Mouse (Mus musculus): Measurements from ENCODE around the gene Il20rb. TPM values are rescaled to one million over a fixed set of nuclear protein-coding genes. Genes with fewer than 3 reads are reported as not detected.

The Il20rb gene
- polyA plus RNA-seq (2016; fragmentation: Nextera tagmentation; extraction: Ambion mirVana) = 1.3 and 1.6 TPM in 2 replicates

GRCm38 (mm10) chr9:100486431-100486830 is at the start of gene Il20rb:
TSS of gene Il20rb (minus strand) at chr9:100486788.
- H3K4me1 ChIP-seq = peaks cover 3% of the 10 kb centered on the region; the same call in 1 of the 2 replicates
- H3K36me3 ChIP-seq (replicated peaks) = no peaks in the 10 kb centered on the region
- 71% methylated on average over 5 of the region's 5 CpGs for WGBS
- H3K4me3 ChIP-seq (replicated peaks) = no peak within 1 kb of the TSS
- no peak within 1 kb of the TSS for H3K9ac ChIP-seq
- no peak within 1 kb of the TSS for H3K4me2 ChIP-seq
- peak within 1 kb of the TSS; percentile 1; the same call in 1 of the 2 replicates for H3K27ac ChIP-seq
- peak; percentile 17; the same call in 1 of the 2 replicates for ATAC-seq (ENCODE audit: low FRiP score)
- no peaks in the 10 kb centered on the region for H3K9me3 ChIP-seq
- H3K27me3 ChIP-seq = no peaks in the 10 kb centered on the region

GRCm38 (mm10) chr9:100535618-100536262 is 49.2 kb upstream of the Il20rb start:
- no peaks in the 10 kb centered on the region for H3K9me3 ChIP-seq
- no peak overlapping the region for H3K9ac ChIP-seq
- WGBS = 99% methylated on average over 2 of the region's 2 CpGs
- no peaks in the 10 kb centered on the region for H3K27me3 ChIP-seq
- H3K36me3 ChIP-seq (replicated peaks) = no peaks in the 10 kb centered on the region
- H3K4me1 ChIP-seq = no peaks in the 10 kb centered on the region
- no peak overlapping the region for H3K27ac ChIP-seq
- no peak overlapping the region for H3K4me3 ChIP-seq (replicated peaks)
- H3K4me2 ChIP-seq = no peak overlapping the region
- ATAC-seq (ENCODE audit: low FRiP score) = no peak

- H3K4me2 ChIP-seq = no peak overlapping the region
- WGBS = 94% methylated on average over 3 of the region's 3 CpGs
- no peak for ATAC-seq (ENCODE audit: low FRiP score)
Observed at GRCm38 (mm10) chr9:100534686-100535085, 48.1 kb upstream of the Il20rb start.

GRCm38 (mm10) chr9:100532847-100533505 is 46.4 kb upstream of the Il20rb start:
- Histone ChIP-seq H3K27ac (no peak overlapping the region), H3K9me3 (0 out of 2 replicates have a peak, but pooled peaks cover 5% of the 10 kb centered on the region), H3K27me3 (no peaks in the 10 kb centered on the region), H3K36me3 (replicated peaks) (no peaks in the 10 kb centered on the region), H3K9ac (no peak overlapping the region), H3K4me1 (no peaks in the 10 kb centered on the region), H3K4me2 (no peak overlapping the region), H3K4me3 (replicated peaks) (no peak overlapping the region)
- 90% methylated on average over 3 of the region's 3 CpGs for WGBS
- ATAC-seq (ENCODE audit: low FRiP score) = no peak

More at GRCm38 (mm10) chr9:100534686-100535085, 48.1 kb upstream of the Il20rb start:
- Histone ChIP-seq H3K4me3 (replicated peaks) (no peak overlapping the region), H3K36me3 (replicated peaks) (no peaks in the 10 kb centered on the region), H3K9ac (no peak overlapping the region), H3K4me1 (no peaks in the 10 kb centered on the region), H3K27me3 (no peaks in the 10 kb centered on the region), H3K27ac (no peak overlapping the region), H3K9me3 (no peaks in the 10 kb centered on the region)

GRCm38 (mm10) chr9:100531296-100531695 is 44.7 kb upstream of the Il20rb start:
- Histone ChIP-seq H3K36me3 (replicated peaks) (no peaks in the 10 kb centered on the region), H3K4me2 (no peak overlapping the region), H3K27ac (no peak overlapping the region), H3K9ac (no peak overlapping the region), H3K4me1 (no peaks in the 10 kb centered on the region), H3K9me3 (0 out of 2 replicates have a peak, but pooled peaks cover 5% of the 10 kb centered on the region), H3K4me3 (replicated peaks) (no peak overlapping the region), H3K27me3 (no peaks in the 10 kb centered on the region)
- no peak for ATAC-seq (ENCODE audit: low FRiP score)
- 83% methylated on average over 1 of the region's 1 CpGs for WGBS

- Histone ChIP-seq H3K4me1 (no peaks in the 10 kb centered on the region), H3K9ac (no peak overlapping the region), H3K4me3 (replicated peaks) (no peak overlapping the region), H3K27me3 (no peaks in the 10 kb centered on the region), H3K27ac (no peak overlapping the region), H3K36me3 (replicated peaks) (no peaks in the 10 kb centered on the region), H3K4me2 (no peak overlapping the region), H3K9me3 (0 out of 2 replicates have a peak, but pooled peaks cover 5% of the 10 kb centered on the region)
- no peak for ATAC-seq (ENCODE audit: low FRiP score)
- WGBS = 91% methylated on average over 2 of the region's 2 CpGs
Observed at GRCm38 (mm10) chr9:100525225-100525624, 38.6 kb upstream of the Il20rb start.

GRCm38 (mm10) chr9:100522029-100522428 is 35.4 kb upstream of the Il20rb start:
- no peak for ATAC-seq (ENCODE audit: low FRiP score)
- Histone ChIP-seq H3K9ac (no peak overlapping the region), H3K9me3 (no peaks in the 10 kb centered on the region), H3K27me3 (no peaks in the 10 kb centered on the region), H3K4me2 (no peak overlapping the region), H3K4me3 (replicated peaks) (no peak overlapping the region), H3K4me1 (no peaks in the 10 kb centered on the region), H3K27ac (no peak overlapping the region), H3K36me3 (replicated peaks) (no peaks in the 10 kb centered on the region)
- WGBS = 75% methylated on average over 2 of the region's 2 CpGs

- Histone ChIP-seq H3K9me3 (no peaks in the 10 kb centered on the region), H3K4me2 (no peak overlapping the region), H3K9ac (no peak overlapping the region), H3K27me3 (no peaks in the 10 kb centered on the region), H3K36me3 (replicated peaks) (no peaks in the 10 kb centered on the region), H3K4me3 (replicated peaks) (no peak overlapping the region), H3K4me1 (no peaks in the 10 kb centered on the region), H3K27ac (no peak overlapping the region)
- 2% methylated on average over 2 of the region's 2 CpGs for WGBS
- ATAC-seq (ENCODE audit: low FRiP score) = 0 out of 2 replicates have a peak, but pooled peaks have one; percentile 20
Observed at GRCm38 (mm10) chr9:100520586-100520985, 34.0 kb upstream of the Il20rb start.

GRCm38 (mm10) chr9:100520012-100520411 is 33.4 kb upstream of the Il20rb start:
- no peak for ATAC-seq (ENCODE audit: low FRiP score)
- no peak overlapping the region for H3K4me3 ChIP-seq (replicated peaks)
- WGBS = 93% methylated on average over 3 of the region's 3 CpGs

GRCm38 (mm10) chr9:100507581-100507980 is 21.0 kb upstream of the Il20rb start:
- no peak overlapping the region for H3K4me3 ChIP-seq (replicated peaks)
- no peak overlapping the region for H3K27ac ChIP-seq
- no peak overlapping the region for H3K9ac ChIP-seq
- no peak for ATAC-seq (ENCODE audit: low FRiP score)
- WGBS = 91% methylated on average over 2 of the region's 2 CpGs
- H3K4me1 ChIP-seq = peaks cover 4% of the 10 kb centered on the region; the same call in 1 of the 2 replicates
- H3K36me3 ChIP-seq (replicated peaks) = no peaks in the 10 kb centered on the region
- H3K27me3 ChIP-seq = no peaks in the 10 kb centered on the region
- no peaks in the 10 kb centered on the region for H3K9me3 ChIP-seq
- H3K4me2 ChIP-seq = no peak overlapping the region

More at GRCm38 (mm10) chr9:100520012-100520411, 33.4 kb upstream of the Il20rb start:
- no peaks in the 10 kb centered on the region for H3K9me3 ChIP-seq
- no peaks in the 10 kb centered on the region for H3K27me3 ChIP-seq
- H3K9ac ChIP-seq = no peak overlapping the region
- no peaks in the 10 kb centered on the region for H3K36me3 ChIP-seq (replicated peaks)
- H3K4me2 ChIP-seq = no peak overlapping the region
- H3K4me1 ChIP-seq = no peaks in the 10 kb centered on the region
- H3K27ac ChIP-seq = no peak overlapping the region

- 0 out of 2 replicates have a peak, but pooled peaks cover 1% of the 10 kb centered on the region for H3K36me3 ChIP-seq (replicated peaks)
- ATAC-seq (ENCODE audit: low FRiP score) = no peak
- no peak overlapping the region for H3K27ac ChIP-seq
- H3K27me3 ChIP-seq = no peaks in the 10 kb centered on the region
- H3K9me3 ChIP-seq = no peaks in the 10 kb centered on the region
- H3K9ac ChIP-seq = no peak overlapping the region
- 81% methylated on average over 2 of the region's 2 CpGs for WGBS
- no peak overlapping the region for H3K4me2 ChIP-seq
- no peak overlapping the region for H3K4me3 ChIP-seq (replicated peaks)
- H3K4me1 ChIP-seq = peaks cover 4% of the 10 kb centered on the region; the same call in 1 of the 2 replicates
Observed at GRCm38 (mm10) chr9:100506652-100507051, 20.1 kb upstream of the Il20rb start.

- Histone ChIP-seq H3K4me2 (no peak overlapping the region), H3K27me3 (no peaks in the 10 kb centered on the region), H3K36me3 (replicated peaks) (0 out of 2 replicates have a peak, but pooled peaks cover 4% of the 10 kb centered on the region), H3K4me3 (replicated peaks) (no peak overlapping the region), H3K9me3 (no peaks in the 10 kb centered on the region), H3K27ac (no peak overlapping the region), H3K4me1 (no peaks in the 10 kb centered on the region), H3K9ac (no peak overlapping the region)
- no peak for ATAC-seq (ENCODE audit: low FRiP score)
- WGBS = 95% methylated on average over 4 of the region's 4 CpGs
Observed at GRCm38 (mm10) chr9:100505498-100505897, 18.9 kb upstream of the Il20rb start.

Measured in forebrain, embryonic 12.5 days (tissue).